Mouse (Mus musculus) T-helper 1 cell (primary cell): Measurements from ENCODE around the gene Dyrk4.

Experiments used
- in situ Hi-C: fragments of 300-600 bp; cut with MboI, MseI; formaldehyde crosslinking; loops from one replicate; pipeline ENCODE4 v1.15.1; 2025; ENCODE audit warnings: high pct_unique_total_duplicates

The Dyrk4 gene

DNA sequence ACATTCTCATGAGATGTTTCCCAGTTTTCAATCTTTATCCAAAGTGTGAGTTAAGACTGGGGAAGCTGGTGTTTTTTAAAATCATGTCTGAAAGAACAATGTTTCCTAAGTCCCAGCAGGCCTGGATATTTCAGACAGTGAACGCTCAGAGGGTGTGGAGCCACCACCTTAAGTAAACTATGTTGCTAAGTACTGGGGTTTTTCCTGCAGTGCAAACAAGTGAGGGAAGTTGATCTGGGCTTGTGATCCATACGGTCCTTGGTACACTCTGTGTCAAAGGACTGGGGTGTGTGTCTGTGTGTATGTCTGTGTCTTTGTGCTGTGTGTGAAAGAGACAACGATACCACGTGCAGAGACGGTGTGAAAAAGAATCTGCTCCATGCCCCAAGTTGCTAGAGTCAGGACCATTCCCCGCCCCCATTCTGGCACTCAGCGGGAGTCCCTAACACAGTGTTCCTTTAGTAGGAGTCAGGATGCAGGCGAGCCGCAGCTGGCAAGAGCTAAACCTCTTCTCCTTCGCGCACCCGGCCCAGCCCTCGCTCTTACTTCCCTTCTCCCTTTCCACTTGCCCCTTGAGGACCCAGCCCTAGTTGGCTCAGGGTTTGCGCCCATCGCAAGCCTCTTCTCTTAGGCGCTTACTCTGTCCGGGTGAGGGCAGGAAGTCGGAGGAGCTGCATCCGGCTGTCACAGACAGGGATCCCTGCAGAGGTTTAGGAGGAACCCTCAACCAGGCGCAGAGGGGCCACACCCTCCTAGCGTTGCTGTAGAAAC, at the start of gene Dyrk4:
Gene Dyrk4 (minus strand): TSS at position 729 of the 771 bp plus-strand sequence.
- in situ Hi-C loops = loop anchor here (10.0 kb wide), 1 partner anchor 1084 kb away; no protein-coding TSS in a partner anchor

DNA sequence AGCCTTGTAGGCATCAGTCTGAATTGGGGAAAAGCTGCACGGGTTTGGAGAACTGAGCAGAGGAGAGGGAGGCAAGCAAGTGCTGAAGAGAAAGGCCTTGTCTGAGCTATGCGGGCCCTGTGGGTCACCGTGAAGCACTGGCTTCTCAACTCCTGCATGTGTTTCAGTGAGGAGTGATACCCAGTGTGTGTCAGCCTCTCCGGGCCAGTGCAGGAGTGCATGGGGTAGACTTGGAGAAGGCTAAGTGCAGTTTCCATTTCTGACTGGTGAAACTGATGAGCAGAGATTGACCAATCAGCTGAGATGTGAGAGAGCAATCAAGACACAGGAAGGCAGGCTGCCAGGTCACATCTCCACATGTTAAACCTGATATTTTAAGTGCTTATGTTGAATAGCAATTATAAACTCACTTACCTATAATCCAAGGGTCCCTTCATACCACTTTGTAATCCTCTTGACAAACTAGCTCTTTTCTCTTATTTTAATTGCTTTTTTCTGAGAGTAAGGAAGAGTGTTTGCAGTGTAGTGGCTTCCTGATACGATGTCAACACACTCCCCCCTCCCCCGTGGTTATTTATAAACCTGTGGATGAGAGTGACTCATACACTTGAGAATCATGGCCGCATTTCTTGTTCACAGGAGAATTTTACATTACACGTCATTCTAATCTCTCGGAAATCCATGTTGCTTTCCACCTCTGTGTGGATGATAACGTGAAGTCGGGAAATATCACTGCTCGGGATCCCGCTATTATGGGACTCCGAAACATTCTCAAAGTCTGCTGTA, 44.8 kb upstream of the Dyrk4 start:
- in situ Hi-C loops = no loop called here

GRCm38 (mm10) chr6:126963426-126963825, 41.8 kb upstream of the Dyrk4 start:
- in situ Hi-C loops = no loop called here

DNA sequence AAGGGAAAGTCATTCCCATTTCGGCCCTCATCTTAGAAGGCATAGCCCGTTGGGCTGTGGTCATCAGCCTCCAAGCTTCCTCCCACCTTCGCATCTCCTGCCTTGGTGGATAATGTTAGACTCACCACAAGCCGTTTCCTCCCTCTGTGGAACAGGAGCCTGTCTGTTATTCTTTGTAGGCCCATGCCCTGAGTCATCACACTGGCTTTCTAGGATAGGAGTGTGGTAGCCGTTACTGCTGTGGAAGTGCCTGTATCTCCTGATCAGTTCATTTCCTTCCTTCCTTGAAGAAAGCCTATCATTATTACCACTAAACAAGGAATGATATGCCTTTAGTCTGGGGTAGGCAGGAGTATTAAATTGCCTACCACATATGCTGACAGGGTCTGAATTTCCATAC, 41.1 kb upstream of the Dyrk4 start:
- in situ Hi-C loops = no loop called here

DNA sequence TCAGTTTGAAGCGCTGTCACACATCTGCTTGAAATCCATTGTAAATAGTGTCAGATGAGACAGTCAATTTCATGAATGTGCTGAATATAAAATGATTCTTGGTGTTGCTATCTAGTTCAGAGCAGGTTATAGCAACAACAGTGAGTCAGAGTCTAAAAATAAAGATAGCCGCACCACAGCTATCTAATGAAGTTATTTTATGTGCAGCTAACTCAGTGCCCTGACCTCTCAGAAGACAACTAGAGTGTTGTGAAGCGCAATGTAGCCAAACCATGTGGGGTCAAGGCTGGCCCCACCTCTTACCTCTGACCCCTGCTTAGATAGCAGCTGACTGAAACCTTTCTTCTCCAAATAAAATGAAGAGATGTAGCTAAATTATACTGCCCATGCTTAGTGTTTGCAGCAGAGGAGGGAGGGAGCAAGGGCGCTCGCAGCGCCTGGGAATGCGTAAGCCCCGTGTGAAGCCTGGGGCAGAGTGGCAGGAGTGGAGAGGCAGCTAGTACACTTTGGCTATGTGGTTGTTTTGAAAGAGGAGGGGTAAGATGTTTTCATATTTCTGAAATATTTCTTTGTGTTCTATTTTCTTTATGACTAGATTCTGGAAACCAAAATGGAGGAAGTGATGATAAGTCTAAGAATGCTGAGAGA, 39.9 kb upstream of the Dyrk4 start:
- in situ Hi-C loops = no loop called here

DNA sequence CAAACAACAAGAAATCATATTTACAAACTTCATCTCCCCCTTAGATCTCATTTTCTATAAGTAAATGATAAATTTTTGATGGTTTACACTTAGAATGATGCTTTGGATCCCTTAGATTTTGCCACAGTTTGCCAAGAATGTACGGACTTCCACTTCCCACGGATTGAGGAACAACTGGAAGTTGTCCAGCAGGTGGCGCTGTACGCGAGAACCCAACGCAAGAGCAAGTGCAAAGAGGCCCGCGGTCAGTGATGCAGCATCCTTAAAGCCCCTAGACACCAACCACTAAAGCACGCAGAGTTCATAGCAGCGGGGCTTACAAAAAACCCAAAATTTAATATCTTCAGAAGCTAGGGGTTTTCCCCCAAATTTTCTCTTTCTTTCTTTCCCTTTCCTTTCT, 34.1 kb upstream of the Dyrk4 start:
- in situ Hi-C loops = no loop called here

DNA sequence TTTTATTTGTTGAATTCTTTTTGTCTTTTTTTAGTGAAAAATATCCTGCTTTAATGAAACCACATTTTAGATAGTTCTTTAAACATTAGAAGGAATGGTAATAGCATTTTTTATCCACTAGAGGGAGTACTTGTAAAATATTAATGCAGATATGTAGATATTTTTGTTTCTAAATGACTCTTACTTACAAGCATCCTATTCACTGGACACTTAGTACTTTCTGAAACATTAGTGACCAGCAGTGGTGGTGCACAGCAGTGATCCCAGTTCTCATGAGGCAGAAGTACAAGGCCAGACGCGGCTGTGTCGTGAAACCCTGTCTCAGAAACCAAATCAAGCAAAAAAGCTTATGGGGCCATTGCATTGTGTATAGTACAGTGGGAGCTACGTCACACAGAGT, 26.7 kb upstream of the Dyrk4 start:
- in situ Hi-C loops = loop anchor here (10.0 kb wide), 1 partner anchor 426 kb away; no protein-coding TSS in a partner anchor

DNA sequence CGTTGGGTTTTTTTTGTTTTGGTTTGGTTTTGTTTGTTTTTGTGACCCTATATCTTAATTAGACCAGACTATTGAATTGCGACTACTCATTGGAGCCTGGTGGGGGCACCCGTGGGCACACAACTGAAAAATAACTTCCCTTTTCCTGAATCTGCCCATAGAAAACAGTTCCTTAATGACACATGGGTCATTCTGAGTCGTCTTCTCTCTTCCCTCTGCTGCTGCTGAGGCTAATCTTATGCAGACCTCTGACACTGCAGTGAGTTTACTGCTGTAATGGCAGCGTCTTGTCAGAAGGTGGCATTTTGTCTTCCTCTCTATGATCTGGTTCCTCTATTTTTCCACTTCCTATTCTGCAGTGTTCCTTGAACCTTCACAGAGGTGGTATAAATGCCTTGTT, 18.8 kb upstream of the Dyrk4 start:
- in situ Hi-C loops = loop anchor here (10.0 kb wide), 1 partner anchor 434 kb away; no protein-coding TSS in a partner anchor

GRCm38 (mm10) chr6:126939487-126940171, 18.0 kb upstream of the Dyrk4 start, which contains the start of the genes Rad51ap1 and D6Wsu163e:
Rad51ap1 (minus strand) TSS chr6:126939587.
D6Wsu163e (plus strand) TSS chr6:126939962.
- in situ Hi-C loops = loop anchor here (10.0 kb wide), 1 partner anchor 435 kb away; no protein-coding TSS in a partner anchor

DNA sequence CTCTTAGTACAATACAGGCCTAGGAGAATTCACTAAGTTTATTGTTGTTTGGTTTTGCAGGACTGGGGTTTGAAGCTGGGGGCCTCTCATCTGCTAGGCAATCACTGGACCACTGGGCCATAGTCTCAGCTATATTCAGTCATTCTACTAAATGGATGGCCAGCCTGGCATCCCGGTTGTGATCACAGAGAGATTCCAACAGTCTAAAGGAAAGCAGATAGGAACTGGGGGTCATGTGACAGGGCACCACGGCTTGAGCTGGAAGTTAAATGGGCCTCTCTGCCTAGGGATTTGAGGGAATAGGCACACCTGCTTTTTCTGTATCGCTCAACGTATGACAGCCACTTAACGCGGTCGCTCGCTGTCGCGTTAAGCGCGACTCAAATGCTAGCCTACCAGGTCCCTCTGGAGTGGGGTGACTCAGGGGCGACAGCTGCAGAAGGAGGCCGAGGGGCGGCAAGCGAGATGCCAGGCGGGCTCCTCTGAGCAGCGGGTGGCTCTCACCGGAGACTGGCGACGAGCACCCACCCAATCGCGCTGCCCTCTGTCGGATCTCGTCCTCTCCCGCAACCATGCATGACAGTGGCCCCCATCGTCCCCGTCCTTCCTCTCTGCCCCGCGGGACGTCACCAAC, 17.3 kb upstream of the Dyrk4 start:
- in situ Hi-C loops = no loop called here

- in situ Hi-C loops = no loop called here
Measured at GRCm38 (mm10) chr6:126938047-126938446, 16.4 kb upstream of the Dyrk4 start.

- in situ Hi-C loops = no loop called here
Measured at GRCm38 (mm10) chr6:126932896-126933295, 11.3 kb upstream of the Dyrk4 start.

DNA sequence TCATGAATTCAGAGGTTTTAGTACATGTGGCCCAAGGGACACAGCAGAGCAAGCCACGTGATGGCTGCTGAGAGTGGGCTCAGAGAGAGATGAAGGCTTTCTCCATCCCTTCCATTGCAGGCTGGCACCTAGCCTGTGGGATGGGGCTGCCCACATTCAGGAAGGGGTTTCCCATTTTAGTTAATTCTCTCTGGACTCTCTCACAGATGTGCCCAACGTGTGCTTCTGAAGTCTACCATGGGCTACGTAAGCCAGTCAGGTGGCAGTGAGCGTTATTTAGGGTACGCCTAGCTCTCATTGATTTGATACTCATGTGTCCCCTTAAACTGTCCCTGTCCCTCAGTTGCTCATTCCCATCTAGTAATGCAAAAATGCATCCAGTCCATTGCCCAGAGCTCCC, 6.7 kb downstream of the Dyrk4 start:
- in situ Hi-C loops = no loop called here

- in situ Hi-C loops = no loop called here
Measured at GRCm38 (mm10) chr6:126910727-126911126, 10.9 kb downstream of the Dyrk4 start.

GRCm38 (mm10) chr6:126907876-126908275, 13.8 kb downstream of the Dyrk4 start:
- in situ Hi-C loops = no loop called here

DNA sequence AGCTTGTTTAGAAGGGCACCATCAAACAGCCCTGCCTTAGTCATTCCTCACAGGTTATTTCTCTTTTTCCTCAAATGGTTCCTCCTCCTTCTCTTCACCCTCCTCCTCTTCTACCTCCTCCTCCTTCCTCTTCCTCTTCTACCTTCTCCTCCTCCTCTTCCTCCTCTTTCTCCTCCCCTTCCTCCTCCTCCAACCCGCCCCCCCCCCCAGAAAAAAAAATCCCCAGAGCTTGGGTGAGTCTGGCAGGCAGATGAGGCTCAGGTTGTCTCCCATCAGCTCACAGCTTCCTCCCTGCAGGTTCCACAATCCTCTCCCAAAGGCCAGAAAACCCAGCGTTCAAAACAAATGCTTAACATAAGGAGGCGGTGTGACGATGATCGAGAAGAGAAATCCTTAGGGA, 14.3 kb downstream of the Dyrk4 start:
- in situ Hi-C loops = no loop called here

DNA sequence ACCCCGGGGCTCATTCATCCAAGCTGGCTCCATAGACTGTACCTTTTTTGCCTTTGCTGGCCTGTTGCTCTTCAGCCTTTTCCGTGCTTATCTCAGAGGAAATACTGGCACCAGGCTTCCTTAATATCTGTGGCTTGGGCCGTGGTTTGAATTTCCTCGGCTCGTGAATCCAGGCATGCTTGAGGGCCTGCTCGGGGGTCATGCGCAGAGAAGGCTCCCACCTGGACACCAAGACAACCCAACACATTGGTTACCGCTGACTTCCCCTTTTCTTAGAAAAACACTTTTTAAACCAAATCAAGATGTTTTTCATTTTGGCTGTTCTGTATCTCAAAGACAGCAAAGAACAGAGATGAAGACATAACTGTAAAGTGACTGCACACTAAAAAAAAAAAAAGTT, 44.5 kb downstream of the Dyrk4 start:
- in situ Hi-C loops = no loop called here

DNA sequence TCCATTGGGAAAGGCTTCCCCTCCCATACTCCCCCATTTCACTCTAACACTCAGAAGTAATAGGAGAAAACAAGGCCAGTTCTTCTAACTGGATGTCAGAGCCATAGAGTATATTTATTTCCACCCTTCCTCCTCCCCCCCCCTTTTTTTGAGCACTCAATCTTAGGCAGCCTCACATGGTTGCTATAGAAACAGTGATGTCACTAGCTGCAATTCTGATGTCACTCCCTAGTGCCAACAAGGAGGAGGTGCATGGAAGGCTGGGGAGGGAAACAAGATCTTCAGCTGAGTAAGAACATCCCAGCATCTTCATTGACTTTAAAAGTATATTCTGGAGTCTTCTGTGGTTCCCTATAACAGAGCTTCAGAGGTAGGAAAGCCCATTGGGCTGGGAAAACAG, 68.8 kb downstream of the Dyrk4 start, which contains the start of gene Akap3:
Gene Akap3 (plus strand): TSS at position 218 of the 400 bp plus-strand sequence.
- in situ Hi-C loops = loop anchor here (10.0 kb wide), 1 partner anchor 1342 kb away; no protein-coding TSS in a partner anchor

DNA sequence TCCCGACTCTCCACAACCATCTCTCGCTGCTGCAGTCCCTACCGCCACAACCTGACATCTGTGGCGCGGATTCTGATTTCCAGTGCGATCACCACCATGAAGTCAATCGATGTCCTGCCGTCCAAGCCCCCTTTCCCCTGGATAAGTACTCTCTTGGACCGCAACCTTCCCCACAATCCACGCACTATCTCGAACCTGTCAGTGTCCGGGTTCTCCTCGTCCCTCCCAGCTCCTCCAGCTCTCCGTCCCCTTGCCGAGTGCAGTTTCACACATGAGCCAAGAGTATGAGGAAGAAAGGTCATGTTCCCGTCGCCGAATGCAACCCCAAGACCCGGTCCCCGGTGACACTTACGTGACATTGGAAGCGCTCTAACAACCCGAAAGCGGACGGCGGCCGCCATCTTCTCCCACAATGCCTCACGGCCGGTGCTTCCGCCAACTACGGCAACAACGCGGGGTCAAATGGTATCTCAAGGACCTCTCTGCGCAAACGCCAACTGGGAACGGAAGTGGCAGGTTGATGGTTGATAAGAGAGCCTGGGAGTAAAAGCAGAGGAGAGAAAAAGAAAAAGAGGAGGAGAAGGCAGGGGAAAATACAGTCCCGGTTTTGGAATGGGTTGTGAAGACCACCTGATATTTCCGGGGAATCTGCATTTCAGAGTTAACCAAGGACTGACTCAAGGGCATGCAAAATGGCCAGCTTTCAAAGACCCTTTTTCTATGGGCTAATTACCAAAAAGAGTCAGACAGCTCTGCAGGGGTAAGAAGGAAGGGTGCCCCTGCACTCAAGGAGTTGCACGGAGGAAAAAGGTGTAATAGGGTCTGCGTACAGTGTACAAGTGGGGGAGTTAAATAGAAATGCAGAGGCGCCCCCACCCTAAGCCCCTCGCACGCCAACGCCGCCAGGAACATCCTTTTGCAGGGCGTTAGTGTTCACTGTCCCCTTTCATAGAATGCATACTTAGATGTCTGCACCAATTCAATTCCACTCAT, 72.6 kb downstream of the Dyrk4 start, which contains the start of gene Ndufa9:
Gene Ndufa9 (minus strand): TSS at position 425 of the 993 bp plus-strand sequence.
- in situ Hi-C loops = no loop called here
